Mouse (Mus musculus) hindbrain, embryonic 10.5 days (tissue): ENCODE data around the gene Fndc3b. TPM values are rescaled to one million over a fixed set of nuclear protein-coding genes. Genes with fewer than 3 reads are reported as not detected.
A peak's percentile ranks its signal among the peaks of the same experiment; 100 is the strongest.

Experiments used
- DNase-seq: peaks from one replicate; pipeline ENCODE4 v3.0.0-alpha.2; 2017; ENCODE audit warnings: low spot score
- H3K27ac ChIP-seq: fragments of 300-500 bp; sonication (generic); 2 replicates; pipeline ENCODE4 v1.5.1; 2016; ENCODE audit warnings: mild to moderate bottlenecking, moderate library complexity
- H3K27me3 ChIP-seq: fragments of 300-500 bp; sonication (generic); 2 replicates; pipeline ENCODE4 v1.6.1; 2016; ENCODE audit warnings: mild to moderate bottlenecking; ENCODE audit not compliant: poor library complexity, insufficient read depth, severe bottlenecking
- H3K36me3 ChIP-seq: fragments of 300-500 bp; sonication (generic); 2 replicates; pipeline ENCODE4 v1.6.1; 2016; ENCODE audit warnings: mild to moderate bottlenecking, moderate library complexity
- H3K4me1 ChIP-seq: fragments of 300-500 bp; sonication (generic); replicated peaks from 2 replicates; pipeline ENCODE4 v1.6.1; 2016; ENCODE audit warnings: mild to moderate bottlenecking
- H3K4me3 ChIP-seq: fragments of 300-500 bp; sonication (generic); 2 replicates; pipeline ENCODE4 v1.5.1; 2016; ENCODE audit warnings: mild to moderate bottlenecking, moderate library complexity
- H3K9me3 ChIP-seq: fragments of 300-500 bp; sonication (generic); 2 replicates; pipeline ENCODE4 v1.6.1; 2016; ENCODE audit warnings: mild to moderate bottlenecking, moderate library complexity
- WGBS: fragments of 180-500 bp; shearing (Covaris S2); methylation state at CpG from one replicate; pipeline ENCODE4 v1.1.7; 2016; 5-methylcytosine and 5-hydroxymethylcytosine counted together
- polyA plus RNA-seq: library from polyadenylated mRNA; unstranded; fragments of >200 nt; fragmentation: Nextera tagmentation; extraction: Ambion mirVana; gene quantifications from 2 replicates; pipeline ENCODE4 v1.2.1, GENCODE M21; 2016

Gene Fndc3b
- polyA plus RNA-seq, 1 experiment from 2014 or later: 11.2 TPM

GRCm38 (mm10) chr3:27511765-27512164, 199.3 kb downstream of the Fndc3b start:
- WGBS: 78% methylated on average over 10 of the region's 10 CpGs
- no peak for DNase-seq
- Histone ChIP-seq H3K27me3 (no peaks in the 10 kb centered on the region), H3K27ac (no peak overlapping the region), H3K4me3 (no peak overlapping the region), H3K36me3 (0 out of 2 replicates have a peak, but pooled peaks cover 2% of the 10 kb centered on the region), H3K4me1 (0 out of 2 replicates have a peak, but pooled peaks cover 4% of the 10 kb centered on the region), H3K9me3 (no peaks in the 10 kb centered on the region)

DNA sequence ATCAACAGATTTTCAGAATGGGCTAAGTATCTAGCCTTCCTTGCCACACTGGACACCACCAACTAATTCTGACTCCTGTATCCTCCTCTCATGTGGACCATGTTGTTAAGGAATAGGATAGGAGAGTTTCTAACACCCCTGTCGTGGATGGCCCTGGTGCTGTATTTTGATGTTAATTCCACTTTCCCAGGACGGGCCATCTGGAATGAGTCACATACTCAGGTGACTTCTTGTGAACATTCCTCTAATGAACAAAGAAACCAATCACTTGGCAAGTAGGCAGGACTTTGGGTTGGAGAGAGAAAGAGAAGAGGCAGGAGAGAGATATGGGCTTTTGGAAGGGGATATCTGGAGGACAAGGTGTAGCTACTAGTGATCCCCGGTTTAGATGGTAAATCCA, 204.2 kb downstream of the Fndc3b start:
- Histone ChIP-seq H3K9me3 (no peaks in the 10 kb centered on the region), H3K27me3 (no peaks in the 10 kb centered on the region), H3K36me3 (peaks cover 15% of the 10 kb centered on the region; the same call in 1 of the 2 replicates), H3K4me3 (no peak overlapping the region), H3K4me1 (no peaks in the 10 kb centered on the region), H3K27ac (no peak overlapping the region)
- no peak for DNase-seq
- 86% methylated on average over 3 of the region's 3 CpGs for WGBS

DNA sequence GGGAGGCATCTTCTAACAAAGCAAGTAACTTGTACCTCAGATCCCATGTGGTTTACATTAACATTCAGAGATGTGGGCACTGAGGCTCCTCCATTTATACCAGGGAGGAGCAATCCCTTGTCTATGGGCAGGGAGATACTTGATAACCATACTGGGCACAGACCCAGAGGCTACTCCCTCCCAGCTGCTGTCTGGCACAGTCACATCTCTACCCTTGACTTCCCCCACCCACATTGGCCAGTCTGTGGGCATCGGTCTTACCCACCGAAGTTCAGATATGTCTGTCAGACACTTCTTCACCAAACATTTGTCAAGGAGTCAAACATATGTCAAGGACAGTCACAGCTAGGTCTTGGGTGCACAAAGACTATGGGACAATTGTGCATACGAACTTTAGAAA, 205.5 kb downstream of the Fndc3b start:
- Histone ChIP-seq H3K36me3 (peaks cover 18% of the 10 kb centered on the region), H3K9me3 (no peaks in the 10 kb centered on the region), H3K27ac (no peak overlapping the region), H3K27me3 (no peaks in the 10 kb centered on the region), H3K4me3 (no peak overlapping the region), H3K4me1 (no peaks in the 10 kb centered on the region)
- DNase-seq: no peak
- WGBS: 93% methylated on average over 3 of the region's 3 CpGs

DNA sequence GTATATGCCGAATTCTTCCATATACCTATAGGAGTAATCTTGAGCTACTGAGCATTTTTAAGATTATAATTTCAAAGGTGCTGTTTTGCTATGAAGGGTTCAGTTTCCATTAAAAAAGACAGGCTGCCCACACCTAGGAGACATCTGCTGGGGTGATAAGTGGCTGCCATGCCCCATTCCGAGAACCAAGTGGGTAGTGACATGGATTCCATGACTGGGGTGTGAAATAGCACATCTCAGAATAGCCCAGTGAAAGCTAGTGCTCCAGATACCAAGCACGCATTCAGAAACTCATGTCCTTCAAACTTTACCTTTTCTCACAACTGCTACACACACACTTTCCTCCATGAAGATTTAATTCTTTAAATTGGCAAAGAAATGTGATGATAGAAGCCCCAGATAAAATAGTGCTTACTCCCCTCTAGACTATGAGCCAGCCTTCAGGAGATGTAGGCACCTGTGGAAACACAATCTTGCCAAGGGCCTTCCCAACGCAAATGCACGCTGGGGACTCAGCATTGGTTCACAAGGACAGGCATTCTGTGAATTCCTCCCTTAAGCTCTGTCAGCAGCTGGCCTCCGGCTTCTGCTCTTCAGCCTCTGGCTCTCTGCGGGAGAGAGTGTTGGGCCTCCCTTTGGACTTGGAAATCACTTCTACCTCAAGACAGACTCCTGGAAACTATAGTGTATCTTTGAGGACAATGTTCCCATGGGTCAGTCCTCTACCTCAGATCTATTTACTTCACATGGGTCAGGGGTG, 207.6 kb downstream of the Fndc3b start:
- no peak for DNase-seq
- Histone ChIP-seq H3K9me3 (no peaks in the 10 kb centered on the region; the same call in 1 of the 2 replicates), H3K27me3 (no peaks in the 10 kb centered on the region), H3K36me3 (peaks cover 30% of the 10 kb centered on the region), H3K27ac (no peak overlapping the region), H3K4me3 (no peak overlapping the region), H3K4me1 (no peaks in the 10 kb centered on the region)
- 87% methylated on average over 7 of the region's 7 CpGs for WGBS

- H3K4me1 ChIP-seq: peaks cover 12% of the 10 kb centered on the region
- no peak overlapping the region for H3K4me3 ChIP-seq
- H3K9me3 ChIP-seq: no peaks in the 10 kb centered on the region; the same call in 1 of the 2 replicates
- 45% methylated on average over 14 of the region's 14 CpGs for WGBS
- DNase-seq: peak; percentile 18
- H3K27ac ChIP-seq: peak overlapping the region; percentile 74
- H3K27me3 ChIP-seq: no peaks in the 10 kb centered on the region
- peaks cover 39% of the 10 kb centered on the region for H3K36me3 ChIP-seq
Observed at GRCm38 (mm10) chr3:27495296-27496073, 215.6 kb downstream of the Fndc3b start.

- Histone ChIP-seq H3K27ac (no peak overlapping the region), H3K4me1 (peaks cover 12% of the 10 kb centered on the region), H3K9me3 (no peaks in the 10 kb centered on the region), H3K4me3 (no peak overlapping the region), H3K27me3 (no peaks in the 10 kb centered on the region), H3K36me3 (peaks cover 33% of the 10 kb centered on the region)
- 66% methylated on average over 6 of the region's 6 CpGs for WGBS
- no peak for DNase-seq
Observed at GRCm38 (mm10) chr3:27494698-27495097, 216.4 kb downstream of the Fndc3b start.

DNA sequence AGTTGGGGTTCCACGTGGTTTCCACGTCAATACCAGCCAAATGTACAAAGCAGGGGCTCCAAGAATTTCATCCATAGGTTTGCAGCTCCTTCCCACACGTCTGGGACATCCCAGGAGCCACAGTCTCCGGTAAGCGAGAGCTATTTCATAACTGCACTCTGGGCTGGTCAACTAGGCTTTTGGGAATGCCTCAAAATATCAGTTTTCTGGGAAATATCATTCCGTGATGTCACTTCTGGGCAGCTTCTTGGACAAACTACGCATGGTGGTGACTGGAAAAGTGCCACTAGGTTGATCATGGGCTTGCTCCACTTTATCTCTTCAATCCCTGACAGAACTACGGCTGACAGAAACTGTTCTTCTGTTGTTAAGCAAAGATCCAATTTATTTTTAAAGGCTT, 217.0 kb downstream of the Fndc3b start:
- Histone ChIP-seq H3K4me3 (no peak overlapping the region), H3K27me3 (no peaks in the 10 kb centered on the region), H3K9me3 (no peaks in the 10 kb centered on the region), H3K27ac (no peak overlapping the region), H3K4me1 (peaks cover 12% of the 10 kb centered on the region), H3K36me3 (peaks cover 34% of the 10 kb centered on the region)
- WGBS: 92% methylated on average over 8 of the region's 8 CpGs
- DNase-seq: no peak

- DNase-seq: no peak
Observed at GRCm38 (mm10) chr3:27491821-27492220, 219.3 kb downstream of the Fndc3b start.

GRCm38 (mm10) chr3:27491367-27491766, 219.7 kb downstream of the Fndc3b start:
- peaks cover 12% of the 10 kb centered on the region for H3K4me1 ChIP-seq
- H3K4me3 ChIP-seq: no peak overlapping the region
- no peaks in the 10 kb centered on the region for H3K9me3 ChIP-seq
- 93% methylated on average over 8 of the region's 8 CpGs for WGBS
- no peak overlapping the region for H3K27ac ChIP-seq
- peaks cover 29% of the 10 kb centered on the region for H3K36me3 ChIP-seq
- no peaks in the 10 kb centered on the region for H3K27me3 ChIP-seq
- DNase-seq: no peak

More at GRCm38 (mm10) chr3:27491821-27492220, 219.3 kb downstream of the Fndc3b start:
- WGBS: 90% methylated on average over 6 of the region's 6 CpGs
- Histone ChIP-seq H3K36me3 (peaks cover 27% of the 10 kb centered on the region), H3K27me3 (no peaks in the 10 kb centered on the region), H3K27ac (no peak overlapping the region), H3K4me1 (peaks cover 12% of the 10 kb centered on the region), H3K9me3 (no peaks in the 10 kb centered on the region), H3K4me3 (no peak overlapping the region)

DNA sequence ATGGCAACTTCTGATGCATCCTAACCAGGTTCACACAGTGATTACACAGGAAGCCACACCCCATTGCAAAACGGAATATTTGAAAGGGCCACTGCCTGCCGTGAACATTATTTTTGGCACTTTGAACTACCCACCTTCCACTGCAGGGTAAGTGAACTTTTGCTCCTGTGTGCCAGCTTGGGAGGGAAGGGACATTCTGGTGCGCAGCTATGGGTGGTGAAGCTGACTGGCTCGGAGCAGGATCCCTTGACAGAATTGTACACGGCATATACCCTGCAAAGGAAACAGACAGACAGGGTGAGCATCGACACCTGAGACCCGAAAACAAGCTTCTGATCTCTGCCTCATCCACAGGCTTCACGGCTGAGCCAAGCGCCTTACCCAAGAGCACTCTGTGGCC, 220.2 kb downstream of the Fndc3b start:
- Histone ChIP-seq H3K4me3 (no peak overlapping the region), H3K36me3 (peaks cover 34% of the 10 kb centered on the region), H3K4me1 (peaks cover 8% of the 10 kb centered on the region), H3K27ac (no peak overlapping the region), H3K9me3 (no peaks in the 10 kb centered on the region), H3K27me3 (no peaks in the 10 kb centered on the region)
- no peak for DNase-seq
- WGBS: 91% methylated on average over 9 of the region's 9 CpGs

GRCm38 (mm10) chr3:27489550-27489949, 221.6 kb downstream of the Fndc3b start:
- Histone ChIP-seq H3K27ac (no peak overlapping the region), H3K27me3 (no peaks in the 10 kb centered on the region)
- WGBS: 86% methylated on average over 6 of the region's 6 CpGs

GRCm38 (mm10) chr3:27485141-27485540, 226.0 kb downstream of the Fndc3b start:
- H3K27ac ChIP-seq: no peak overlapping the region
- H3K4me1 ChIP-seq: 0 out of 2 replicates have a peak, but pooled peaks cover 4% of the 10 kb centered on the region
- DNase-seq: no peak
- H3K27me3 ChIP-seq: no peaks in the 10 kb centered on the region
- H3K9me3 ChIP-seq: no peaks in the 10 kb centered on the region
- no peak overlapping the region for H3K4me3 ChIP-seq
- H3K36me3 ChIP-seq: peaks cover 30% of the 10 kb centered on the region
- WGBS: 82% methylated on average over 4 of the region's 4 CpGs

More at GRCm38 (mm10) chr3:27489550-27489949, 221.6 kb downstream of the Fndc3b start:
- DNase-seq: no peak
- Histone ChIP-seq H3K4me1 (no peaks in the 10 kb centered on the region), H3K36me3 (peaks cover 42% of the 10 kb centered on the region), H3K9me3 (no peaks in the 10 kb centered on the region), H3K4me3 (no peak overlapping the region)

DNA sequence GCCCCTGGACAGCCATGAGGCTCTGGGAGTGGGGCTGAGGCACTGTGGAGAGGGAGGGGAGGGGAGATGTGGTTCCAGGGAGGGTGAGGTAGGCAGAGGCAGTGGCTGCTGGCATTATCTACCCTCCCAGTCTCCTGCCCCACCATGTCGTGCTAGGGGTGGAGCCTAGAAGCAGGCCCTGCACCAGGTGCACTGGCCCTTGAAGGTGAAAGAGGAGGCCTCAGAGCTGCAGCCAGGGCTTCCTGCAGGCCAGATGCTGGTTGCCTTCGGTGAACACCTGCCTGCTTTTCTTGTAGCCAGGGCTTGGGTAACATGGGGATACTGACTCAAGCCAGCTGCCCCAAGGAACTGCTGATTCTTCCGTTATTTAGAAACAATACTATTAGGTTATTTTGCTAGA, 226.4 kb downstream of the Fndc3b start:
- Histone ChIP-seq H3K27ac (no peak overlapping the region), H3K4me1 (0 out of 2 replicates have a peak, but pooled peaks cover 4% of the 10 kb centered on the region), H3K4me3 (no peak overlapping the region), H3K9me3 (no peaks in the 10 kb centered on the region), H3K36me3 (peaks cover 30% of the 10 kb centered on the region), H3K27me3 (no peaks in the 10 kb centered on the region)
- DNase-seq: no peak
- WGBS: 84% methylated on average over 3 of the region's 3 CpGs
